Mouse (Mus musculus) forebrain, embryonic 16.5 days (tissue): ENCODE results near the gene Slc48a1. TPM values are rescaled to one million over a fixed set of nuclear protein-coding genes. Genes with fewer than 3 reads are reported as not detected.

Experiments
- ATAC-seq: fragments of 200-750 bp; cut with Nextera tagmentation; 2 replicates; pipeline ENCODE4 v1.8.0; 2017; ENCODE audit warnings: mild to moderate bottlenecking, moderate library complexity
- H3K27ac ChIP-seq: fragments of 300-500 bp; sonication (generic); 2 replicates; pipeline ENCODE4 v1.5.1; 2014; ENCODE audit warnings: low read length, control low read depth
- H3K27me3 ChIP-seq: fragments of 300-500 bp; sonication (generic); replicated peaks from 2 replicates; pipeline ENCODE4 v1.6.1; 2014; ENCODE audit warnings: low read length; ENCODE audit not compliant: control insufficient read depth, insufficient read depth
- H3K36me3 ChIP-seq: fragments of 300-500 bp; sonication (generic); 2 replicates; pipeline ENCODE4 v1.6.1; 2014; ENCODE audit not compliant: control insufficient read depth, insufficient read depth
- H3K4me1 ChIP-seq: fragments of 300-500 bp; sonication (generic); replicated peaks from 2 replicates; pipeline ENCODE4 v1.6.1; 2014; ENCODE audit warnings: low read length; ENCODE audit not compliant: control insufficient read depth, insufficient read depth
- H3K4me2 ChIP-seq: fragments of 300-500 bp; sonication (generic); 2 replicates; pipeline ENCODE4 v1.6.1; 2014; ENCODE audit warnings: mild to moderate bottlenecking, low read length, control low read depth
- H3K4me3 ChIP-seq: fragments of 300-500 bp; sonication (generic); replicated peaks from 2 replicates; pipeline ENCODE4 v1.5.1; 2014; ENCODE audit warnings: mild to moderate bottlenecking, low read length, control low read depth
- H3K9ac ChIP-seq: fragments of 300-500 bp; sonication (generic); replicated peaks from 2 replicates; pipeline ENCODE4 v1.6.1; 2014; ENCODE audit warnings: low read depth, low read length, control low read depth
- H3K9me3 ChIP-seq: fragments of 300-500 bp; sonication (generic); 2 replicates; pipeline ENCODE4 v1.6.1; 2016; ENCODE audit warnings: low read length; ENCODE audit not compliant: control insufficient read depth
- WGBS: fragments of 180-500 bp; shearing (Covaris S2); extraction: QIAGEN DNeasy Blood & Tissue Kit; methylation state at CpG from one replicate; pipeline ENCODE4 v1.1.7; 2014; 5-methylcytosine and 5-hydroxymethylcytosine counted together
- polyA plus RNA-seq: library from polyadenylated mRNA; unstranded; fragments of >200 nt; fragmentation: Nextera tagmentation; extraction: Ambion mirVana; gene quantifications from 2 replicates; pipeline ENCODE4 v1.2.1, GENCODE M21; 2015

The Slc48a1 gene
- polyA plus RNA-seq, 1 experiment from 2014 or later = 78.2 TPM

GRCm38 (mm10) chr15:97742600-97742999, 35.7 kb upstream of the Slc48a1 start:
- Histone ChIP-seq H3K9me3 (0 out of 2 replicates have a peak, but pooled peaks cover 2% of the 10 kb centered on the region), H3K4me2 (no peak overlapping the region), H3K9ac (no peak overlapping the region), H3K27ac (no peak overlapping the region), H3K4me3 (no peak overlapping the region), H3K27me3 (no peaks in the 10 kb centered on the region), H3K36me3 (no peaks in the 10 kb centered on the region), H3K4me1 (no peaks in the 10 kb centered on the region; the same call in 1 of the 2 replicates)
- WGBS = 56% methylated on average over 4 of the region's 4 CpGs
- no peak for ATAC-seq

DNA sequence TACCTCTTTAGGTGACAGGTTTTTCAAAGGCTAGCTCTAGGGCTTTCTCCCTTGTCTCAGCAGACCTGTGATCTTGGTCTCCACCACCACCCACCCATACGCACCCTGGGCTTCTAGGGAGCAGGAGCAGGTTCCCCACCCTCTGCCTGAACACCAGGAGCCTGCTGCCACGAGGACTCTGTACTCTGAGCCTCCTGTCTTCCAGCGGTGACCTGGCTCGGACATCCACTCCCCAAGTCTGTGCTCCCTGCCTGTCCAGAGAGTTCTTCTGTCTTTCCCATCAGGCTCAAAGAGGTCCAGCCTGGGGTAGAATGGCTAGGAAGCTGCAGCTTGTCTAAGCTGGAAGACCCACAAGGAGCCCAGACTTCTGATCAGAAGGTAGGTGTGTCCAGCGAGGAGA, 35.1 kb upstream of the Slc48a1 start:
- H3K27ac ChIP-seq = no peak overlapping the region
- no peaks in the 10 kb centered on the region for H3K36me3 ChIP-seq
- no peak overlapping the region for H3K4me2 ChIP-seq
- H3K27me3 ChIP-seq = no peaks in the 10 kb centered on the region
- H3K9ac ChIP-seq = no peak overlapping the region
- H3K4me1 ChIP-seq = no peaks in the 10 kb centered on the region; the same call in 1 of the 2 replicates
- 0 out of 2 replicates have a peak, but pooled peaks cover 2% of the 10 kb centered on the region for H3K9me3 ChIP-seq
- no peak for ATAC-seq
- 91% methylated on average over 5 of the region's 5 CpGs for WGBS
- H3K4me3 ChIP-seq = no peak overlapping the region

- H3K4me1 ChIP-seq = no peaks in the 10 kb centered on the region; the same call in 1 of the 2 replicates
- H3K9me3 ChIP-seq = 0 out of 2 replicates have a peak, but pooled peaks cover 2% of the 10 kb centered on the region
- H3K36me3 ChIP-seq = no peaks in the 10 kb centered on the region
- 77% methylated on average over 12 of the region's 12 CpGs for WGBS
- H3K9ac ChIP-seq = no peak overlapping the region
- H3K4me2 ChIP-seq = no peak overlapping the region
- no peaks in the 10 kb centered on the region for H3K27me3 ChIP-seq
- no peak overlapping the region for H3K4me3 ChIP-seq
- H3K27ac ChIP-seq = no peak overlapping the region
- ATAC-seq = no peak
Observed at GRCm38 (mm10) chr15:97743961-97744525, 34.3 kb upstream of the Slc48a1 start.

DNA sequence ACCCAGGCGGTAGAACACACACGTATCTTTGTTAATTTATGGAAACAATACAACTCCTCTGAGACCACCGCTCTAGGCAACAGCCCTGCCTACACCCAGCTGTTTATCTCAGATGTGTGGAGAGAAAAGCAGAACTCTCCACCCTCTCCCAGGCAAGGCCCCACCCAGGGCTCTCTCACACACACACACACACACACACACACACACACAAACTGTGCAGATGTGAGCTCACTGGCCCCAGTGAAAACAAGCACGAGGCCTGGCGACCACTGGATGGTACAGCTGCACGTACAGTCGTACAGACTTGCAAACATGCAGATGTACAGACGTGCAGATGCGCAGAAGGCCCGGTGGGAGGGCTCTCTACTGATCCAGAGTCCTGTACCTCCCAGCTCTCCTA, 33.4 kb upstream of the Slc48a1 start:
- no peak for ATAC-seq
- no peaks in the 10 kb centered on the region for H3K27me3 ChIP-seq
- no peak overlapping the region for H3K9ac ChIP-seq
- H3K27ac ChIP-seq = no peak overlapping the region
- no peak overlapping the region for H3K4me3 ChIP-seq
- 75% methylated on average over 10 of the region's 10 CpGs for WGBS
- no peaks in the 10 kb centered on the region for H3K9me3 ChIP-seq
- peaks cover under 1% of the 10 kb centered on the region; the same call in 1 of the 2 replicates for H3K4me1 ChIP-seq
- no peaks in the 10 kb centered on the region for H3K36me3 ChIP-seq
- no peak overlapping the region for H3K4me2 ChIP-seq

DNA sequence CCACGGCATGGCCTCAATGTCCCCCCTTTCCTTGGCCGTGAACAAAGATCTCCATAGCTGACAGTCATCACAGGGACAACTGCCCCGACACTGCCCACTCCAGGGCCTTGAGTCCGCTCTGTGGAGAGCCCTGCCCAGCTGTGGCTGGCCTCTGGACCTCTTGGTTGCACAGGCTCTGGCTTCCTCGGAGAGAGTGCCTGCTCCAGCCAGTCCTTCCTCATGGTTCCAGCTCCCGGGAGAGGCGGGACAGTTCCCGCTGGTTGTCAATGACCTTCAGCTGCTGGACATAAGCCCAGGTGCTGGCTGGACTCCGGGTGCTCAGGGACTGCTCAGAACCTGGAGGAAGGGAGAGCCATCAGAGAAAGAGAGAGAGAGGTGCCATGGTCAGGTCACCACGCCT, 33.0 kb upstream of the Slc48a1 start:
- Histone ChIP-seq H3K27me3 (no peaks in the 10 kb centered on the region), H3K27ac (no peak overlapping the region), H3K4me2 (no peak overlapping the region), H3K9me3 (no peaks in the 10 kb centered on the region), H3K9ac (no peak overlapping the region), H3K4me1 (peaks cover 4% of the 10 kb centered on the region; the same call in 1 of the 2 replicates), H3K36me3 (no peaks in the 10 kb centered on the region), H3K4me3 (no peak overlapping the region)
- WGBS = 81% methylated on average over 9 of the region's 10 CpGs
- no peak for ATAC-seq

GRCm38 (mm10) chr15:97746278-97746677, 32.0 kb upstream of the Slc48a1 start:
- 94% methylated on average over 10 of the region's 10 CpGs for WGBS
- no peak for ATAC-seq

DNA sequence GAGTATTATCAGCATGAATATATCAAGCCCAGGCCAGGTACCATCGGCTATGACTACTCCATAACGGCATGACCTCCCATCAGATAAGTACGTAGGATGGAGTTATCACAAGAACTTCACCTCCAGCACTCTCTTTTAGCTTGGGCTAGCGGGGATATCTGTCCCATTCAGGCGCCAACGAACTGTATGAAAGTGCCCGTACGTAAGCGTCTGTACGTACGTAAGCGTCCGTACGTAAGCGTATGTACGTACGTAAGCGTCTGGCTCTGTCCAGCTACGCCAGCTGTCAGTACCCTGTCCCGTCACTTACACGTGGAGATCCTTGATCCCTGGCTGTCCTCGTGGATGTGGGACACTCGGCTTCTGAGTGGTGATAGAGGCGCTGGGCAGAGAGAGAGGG, 31.6 kb upstream of the Slc48a1 start:
- 95% methylated on average over 24 of the region's 24 CpGs for WGBS
- Histone ChIP-seq H3K4me1 (peaks cover 11% of the 10 kb centered on the region), H3K27me3 (no peaks in the 10 kb centered on the region), H3K4me3 (no peak overlapping the region), H3K9ac (no peak overlapping the region), H3K36me3 (no peaks in the 10 kb centered on the region), H3K4me2 (no peak overlapping the region), H3K27ac (no peak overlapping the region), H3K9me3 (no peaks in the 10 kb centered on the region)
- no peak for ATAC-seq

More at GRCm38 (mm10) chr15:97746278-97746677, 32.0 kb upstream of the Slc48a1 start:
- no peak overlapping the region for H3K27ac ChIP-seq
- H3K27me3 ChIP-seq = no peaks in the 10 kb centered on the region
- H3K9me3 ChIP-seq = no peaks in the 10 kb centered on the region
- no peaks in the 10 kb centered on the region for H3K36me3 ChIP-seq
- no peak overlapping the region for H3K4me2 ChIP-seq
- H3K9ac ChIP-seq = no peak overlapping the region
- no peak overlapping the region for H3K4me3 ChIP-seq
- H3K4me1 ChIP-seq = peaks cover 11% of the 10 kb centered on the region

DNA sequence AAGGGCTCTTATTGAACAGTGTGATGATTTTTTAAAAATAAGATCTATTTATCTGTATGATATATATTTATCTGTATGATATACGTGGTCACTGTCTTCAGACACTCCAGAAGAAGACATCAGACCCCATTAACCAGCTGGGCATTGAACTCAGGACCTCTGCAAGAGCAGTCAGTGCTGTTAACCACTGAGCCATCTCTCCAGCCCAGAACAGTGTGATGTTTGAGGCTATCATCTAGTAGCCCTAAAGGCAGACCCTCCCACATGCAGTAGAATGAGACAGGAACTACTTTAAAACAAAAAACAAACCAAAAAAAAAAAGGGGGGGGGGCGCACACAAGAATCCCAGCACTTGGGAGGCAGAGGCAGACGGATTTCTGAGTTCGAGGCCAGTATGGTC, 30.8 kb upstream of the Slc48a1 start:
- 85% methylated on average over 3 of the region's 4 CpGs for WGBS

GRCm38 (mm10) chr15:97748309-97748708, 30.0 kb upstream of the Slc48a1 start:
- WGBS = 65% methylated on average over 10 of the region's 10 CpGs
- no peak for ATAC-seq
- Histone ChIP-seq H3K4me1 (peaks cover 11% of the 10 kb centered on the region), H3K9me3 (no peaks in the 10 kb centered on the region), H3K4me3 (no peak overlapping the region), H3K27me3 (no peaks in the 10 kb centered on the region), H3K36me3 (no peaks in the 10 kb centered on the region), H3K9ac (no peak overlapping the region), H3K27ac (no peak overlapping the region), H3K4me2 (no peak overlapping the region)

More for the DNA sequence above, 30.8 kb upstream of the Slc48a1 start:
- Histone ChIP-seq H3K4me3 (no peak overlapping the region), H3K27me3 (no peaks in the 10 kb centered on the region), H3K4me1 (peaks cover 11% of the 10 kb centered on the region), H3K36me3 (no peaks in the 10 kb centered on the region), H3K27ac (no peak overlapping the region), H3K9ac (no peak overlapping the region), H3K9me3 (no peaks in the 10 kb centered on the region), H3K4me2 (no peak overlapping the region)
- ATAC-seq = no peak

DNA sequence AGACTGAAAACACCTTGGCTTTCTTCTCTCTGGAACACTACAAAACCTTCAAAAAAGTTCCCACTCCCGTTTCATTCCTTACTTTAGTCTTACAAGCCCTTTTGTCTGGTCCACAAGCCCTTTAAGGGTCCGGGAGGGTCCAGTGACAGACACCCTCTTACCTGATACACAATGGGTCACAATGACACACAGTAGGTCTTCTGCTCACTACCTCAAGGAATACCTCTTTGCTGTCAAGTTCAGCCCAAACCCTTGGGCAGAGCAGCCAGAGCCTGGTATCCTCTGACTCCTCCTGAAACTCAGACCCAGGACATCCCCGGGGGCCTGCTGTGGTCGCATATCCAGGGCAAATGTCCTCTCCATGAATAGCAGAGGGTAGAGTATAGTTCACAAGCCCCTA, 29.4 kb upstream of the Slc48a1 start:
- no peak overlapping the region for H3K9ac ChIP-seq
- no peak overlapping the region for H3K27ac ChIP-seq
- no peaks in the 10 kb centered on the region for H3K27me3 ChIP-seq
- H3K4me2 ChIP-seq = no peak overlapping the region
- H3K4me1 ChIP-seq = peaks cover 11% of the 10 kb centered on the region
- H3K4me3 ChIP-seq = no peak overlapping the region
- no peaks in the 10 kb centered on the region for H3K9me3 ChIP-seq
- ATAC-seq = no peak
- WGBS = 90% methylated on average over 4 of the region's 4 CpGs
- H3K36me3 ChIP-seq = no peaks in the 10 kb centered on the region
